Mouse (Mus musculus) forebrain, embryonic 16.5 days (tissue): ENCODE data around the gene Agap3. TPM values are rescaled to one million over a fixed set of nuclear protein-coding genes. Genes with fewer than 3 reads are reported as not detected.

ENCODE experiments used
- ATAC-seq: fragments of 200-750 bp; cut with Nextera tagmentation; 2 replicates; pipeline ENCODE4 v1.8.0; 2017; ENCODE audit warnings: mild to moderate bottlenecking, moderate library complexity
- H3K27ac ChIP-seq: fragments of 300-500 bp; sonication (generic); 2 replicates; pipeline ENCODE4 v1.5.1; 2014; ENCODE audit warnings: low read length, control low read depth
- H3K27me3 ChIP-seq: fragments of 300-500 bp; sonication (generic); replicated peaks from 2 replicates; pipeline ENCODE4 v1.6.1; 2014; ENCODE audit warnings: low read length; ENCODE audit not compliant: control insufficient read depth, insufficient read depth
- H3K36me3 ChIP-seq: fragments of 300-500 bp; sonication (generic); 2 replicates; pipeline ENCODE4 v1.6.1; 2014; ENCODE audit not compliant: control insufficient read depth, insufficient read depth
- H3K4me1 ChIP-seq: fragments of 300-500 bp; sonication (generic); replicated peaks from 2 replicates; pipeline ENCODE4 v1.6.1; 2014; ENCODE audit warnings: low read length; ENCODE audit not compliant: control insufficient read depth, insufficient read depth
- H3K4me2 ChIP-seq: fragments of 300-500 bp; sonication (generic); 2 replicates; pipeline ENCODE4 v1.6.1; 2014; ENCODE audit warnings: mild to moderate bottlenecking, low read length, control low read depth
- H3K4me3 ChIP-seq: fragments of 300-500 bp; sonication (generic); replicated peaks from 2 replicates; pipeline ENCODE4 v1.5.1; 2014; ENCODE audit warnings: mild to moderate bottlenecking, low read length, control low read depth
- H3K9ac ChIP-seq: fragments of 300-500 bp; sonication (generic); replicated peaks from 2 replicates; pipeline ENCODE4 v1.6.1; 2014; ENCODE audit warnings: low read depth, low read length, control low read depth
- H3K9me3 ChIP-seq: fragments of 300-500 bp; sonication (generic); 2 replicates; pipeline ENCODE4 v1.6.1; 2016; ENCODE audit warnings: low read length; ENCODE audit not compliant: control insufficient read depth
- WGBS: fragments of 180-500 bp; shearing (Covaris S2); extraction: QIAGEN DNeasy Blood & Tissue Kit; methylation state at CpG from one replicate; pipeline ENCODE4 v1.1.7; 2014; 5-methylcytosine and 5-hydroxymethylcytosine counted together
- polyA plus RNA-seq: library from polyadenylated mRNA; unstranded; fragments of >200 nt; fragmentation: Nextera tagmentation; extraction: Ambion mirVana; gene quantifications from 2 replicates; pipeline ENCODE4 v1.2.1, GENCODE M21; 2015

The Agap3 gene
- polyA plus RNA-seq, 1 experiment from 2014 or later, result 58.6 TPM

DNA sequence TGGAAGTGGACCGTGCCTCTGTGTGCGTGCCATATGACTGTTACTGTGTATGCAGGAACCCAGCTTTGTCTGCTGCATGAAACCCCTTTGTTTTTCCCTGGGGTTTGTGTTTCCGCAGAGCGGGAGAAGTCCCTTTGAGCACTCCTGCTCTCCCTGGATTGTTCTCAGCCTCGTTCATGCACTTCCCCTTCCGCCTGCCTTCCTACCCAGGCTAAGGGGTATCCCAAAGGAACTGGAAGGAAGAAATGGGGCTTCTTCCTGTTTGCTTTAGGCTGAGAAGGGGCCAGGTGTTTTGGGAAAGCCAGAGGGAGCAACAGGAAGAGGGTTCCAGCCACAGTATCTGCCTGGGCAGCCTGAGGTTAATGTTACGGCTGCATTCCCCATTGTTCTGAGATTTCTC is 3.6 kb downstream of the Agap3 start:
- Histone ChIP-seq H3K27me3 (no peaks in the 10 kb centered on the region), H3K9ac (peak overlapping the region; percentile 37), H3K36me3 (no peaks in the 10 kb centered on the region; the same call in 1 of the 2 replicates), H3K27ac (no peak overlapping the region), H3K9me3 (no peaks in the 10 kb centered on the region), H3K4me1 (peaks cover 43% of the 10 kb centered on the region), H3K4me3 (no peak overlapping the region), H3K4me2 (peak overlapping the region; percentile 25)
- WGBS, result 51% methylated on average over 7 of the region's 7 CpGs
- ATAC-seq, result no peak

DNA sequence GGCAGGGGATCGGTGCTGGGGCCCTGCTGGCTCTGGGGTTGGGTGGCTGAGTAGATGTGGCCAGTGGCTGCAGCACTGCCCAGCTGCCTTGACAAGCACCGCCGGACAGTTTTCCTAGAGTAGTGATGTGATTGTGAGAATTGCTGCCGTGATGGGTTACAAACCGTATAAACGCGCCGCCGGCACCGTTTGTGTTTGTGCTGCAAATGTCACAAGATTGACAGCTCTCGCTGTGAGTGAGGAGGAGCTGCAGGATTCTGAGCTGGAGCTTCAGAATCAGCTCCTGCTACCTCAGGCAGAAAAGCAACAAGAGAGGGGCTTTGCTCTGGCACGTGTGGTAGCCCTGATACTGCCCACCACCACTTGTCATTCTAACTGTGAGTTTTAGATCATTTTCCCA is 14.8 kb downstream of the Agap3 start:
- no peak overlapping the region; the same call in 1 of the 2 replicates for H3K9ac ChIP-seq
- H3K4me1 ChIP-seq, result peaks cover 18% of the 10 kb centered on the region
- ATAC-seq, result no peak
- no peak overlapping the region for H3K4me2 ChIP-seq
- WGBS, result 24% methylated on average over 12 of the region's 12 CpGs
- no peaks in the 10 kb centered on the region for H3K36me3 ChIP-seq
- no peak overlapping the region for H3K4me3 ChIP-seq
- no peaks in the 10 kb centered on the region for H3K27me3 ChIP-seq
- H3K27ac ChIP-seq, result no peak overlapping the region
- H3K9me3 ChIP-seq, result no peaks in the 10 kb centered on the region

DNA sequence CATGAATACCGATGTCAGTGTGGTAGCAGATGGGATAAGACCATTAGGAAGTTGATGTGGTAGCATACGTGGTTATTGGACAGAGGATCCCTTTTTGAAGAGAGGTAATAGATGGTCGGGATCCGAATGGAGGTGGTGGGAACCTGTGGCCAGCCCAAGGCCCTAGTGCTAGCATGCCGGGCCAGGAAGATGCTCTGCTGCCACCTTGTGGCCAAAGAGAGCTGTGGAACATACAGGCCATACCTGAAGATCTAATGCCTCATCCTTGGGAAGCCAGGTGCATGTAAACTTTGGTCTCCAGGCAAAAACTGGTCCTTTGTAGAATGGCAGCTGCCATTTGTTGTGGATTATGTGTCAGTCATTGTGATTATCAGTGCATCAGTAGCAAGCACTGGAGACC is 18.6 kb downstream of the Agap3 start:
- no peak overlapping the region for H3K27ac ChIP-seq
- no peaks in the 10 kb centered on the region for H3K36me3 ChIP-seq
- H3K27me3 ChIP-seq, result peaks cover 7% of the 10 kb centered on the region
- H3K4me1 ChIP-seq, result peaks cover 39% of the 10 kb centered on the region
- no peak overlapping the region for H3K9ac ChIP-seq
- no peak overlapping the region for H3K4me2 ChIP-seq
- peak; percentile 62 for ATAC-seq
- H3K9me3 ChIP-seq, result no peaks in the 10 kb centered on the region
- WGBS, result 7% methylated on average over 5 of the region's 5 CpGs
- H3K4me3 ChIP-seq, result no peak overlapping the region

DNA sequence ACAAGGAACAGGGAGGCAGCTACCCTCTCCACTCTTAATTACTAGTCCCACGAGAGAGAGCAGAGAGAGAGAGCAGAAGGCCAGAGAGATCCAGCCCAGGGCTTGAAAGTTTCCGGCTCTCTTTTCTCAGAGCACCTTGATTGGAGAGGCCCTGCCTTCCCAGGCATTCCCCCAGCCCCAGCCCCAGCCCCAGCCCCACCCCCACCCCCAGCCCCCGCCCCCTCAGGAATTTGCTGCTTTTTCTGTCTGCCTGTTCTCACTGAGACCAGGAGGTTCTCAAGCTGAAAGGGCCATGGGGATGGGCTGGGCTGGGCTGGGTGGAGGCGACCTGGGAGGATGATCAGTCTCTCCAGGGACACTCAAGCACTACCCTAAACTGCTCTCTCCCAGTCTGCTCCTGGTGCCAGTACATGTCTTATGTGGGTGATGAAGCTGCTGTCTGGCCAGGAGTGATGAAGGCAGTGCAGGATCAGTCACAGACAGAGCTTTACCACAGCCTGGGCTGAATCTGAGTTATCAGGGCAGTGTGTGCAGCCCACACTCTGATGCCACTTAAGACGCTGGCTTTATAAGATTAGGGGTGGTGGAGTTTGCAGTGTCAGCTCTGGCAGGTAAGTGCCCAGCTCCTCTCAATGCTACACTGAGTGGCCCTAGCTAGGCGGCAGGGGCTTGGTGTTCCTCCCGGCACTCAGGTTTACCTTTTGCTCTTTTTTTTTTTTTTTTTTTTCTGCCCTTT is 21.1 kb downstream of the Agap3 start:
- no peaks in the 10 kb centered on the region for H3K9me3 ChIP-seq
- H3K4me1 ChIP-seq, result peaks cover 24% of the 10 kb centered on the region
- H3K27ac ChIP-seq, result no peak overlapping the region
- ATAC-seq, result no peak
- no peak overlapping the region for H3K4me2 ChIP-seq
- peaks cover 7% of the 10 kb centered on the region for H3K27me3 ChIP-seq
- peaks cover under 1% of the 10 kb centered on the region; the same call in 1 of the 2 replicates for H3K36me3 ChIP-seq
- H3K9ac ChIP-seq, result no peak overlapping the region
- H3K4me3 ChIP-seq, result no peak overlapping the region
- 35% methylated on average over 6 of the region's 7 CpGs for WGBS

DNA sequence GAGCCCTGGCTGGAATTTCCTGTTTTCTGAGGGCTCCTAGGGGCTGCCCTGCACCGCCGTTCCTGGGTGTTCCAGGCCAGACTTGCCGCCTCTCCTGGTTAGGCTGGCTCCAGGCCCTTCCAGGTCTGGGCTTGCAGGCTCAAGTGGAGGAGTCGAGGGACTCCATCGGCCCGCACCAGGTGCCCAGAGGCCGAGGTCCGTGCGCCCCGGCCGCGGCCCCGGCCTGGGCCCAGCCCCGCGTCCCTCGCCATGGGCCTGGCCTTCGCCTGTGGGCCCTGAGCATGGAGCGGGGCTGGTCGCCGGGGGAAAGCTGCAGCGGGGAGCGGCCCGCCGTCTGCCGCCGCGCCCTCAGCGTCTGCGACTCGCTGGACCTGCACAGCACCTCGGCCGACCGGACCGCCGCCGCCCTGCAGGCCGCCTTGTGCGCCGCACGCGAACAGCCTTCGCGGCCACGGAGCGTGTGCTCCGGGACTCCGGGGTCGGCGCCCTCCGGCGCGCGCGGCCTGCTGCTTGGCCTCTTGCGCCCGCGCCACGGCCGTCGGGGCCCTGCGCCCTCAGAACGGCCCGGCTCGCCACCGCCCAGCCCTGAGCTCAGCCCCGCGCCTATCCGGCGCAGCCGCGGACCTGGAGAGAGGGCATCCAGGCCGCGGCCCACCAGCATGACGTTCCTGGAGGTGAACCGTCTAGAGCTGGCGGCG is 22.2 kb downstream of the Agap3 start:
- peak overlapping the region; percentile 40 for H3K4me3 ChIP-seq
- peak overlapping the region; percentile 56 for H3K4me2 ChIP-seq
- peaks cover 24% of the 10 kb centered on the region for H3K4me1 ChIP-seq
- H3K27ac ChIP-seq, result no peak overlapping the region
- H3K27me3 ChIP-seq, result peaks cover 7% of the 10 kb centered on the region
- no peaks in the 10 kb centered on the region for H3K9me3 ChIP-seq
- peak overlapping the region; percentile 48 for H3K9ac ChIP-seq
- ATAC-seq, result peak; percentile 21
- 4% methylated on average over 70 of the region's 77 CpGs for WGBS
- H3K36me3 ChIP-seq, result peaks cover 8% of the 10 kb centered on the region

DNA sequence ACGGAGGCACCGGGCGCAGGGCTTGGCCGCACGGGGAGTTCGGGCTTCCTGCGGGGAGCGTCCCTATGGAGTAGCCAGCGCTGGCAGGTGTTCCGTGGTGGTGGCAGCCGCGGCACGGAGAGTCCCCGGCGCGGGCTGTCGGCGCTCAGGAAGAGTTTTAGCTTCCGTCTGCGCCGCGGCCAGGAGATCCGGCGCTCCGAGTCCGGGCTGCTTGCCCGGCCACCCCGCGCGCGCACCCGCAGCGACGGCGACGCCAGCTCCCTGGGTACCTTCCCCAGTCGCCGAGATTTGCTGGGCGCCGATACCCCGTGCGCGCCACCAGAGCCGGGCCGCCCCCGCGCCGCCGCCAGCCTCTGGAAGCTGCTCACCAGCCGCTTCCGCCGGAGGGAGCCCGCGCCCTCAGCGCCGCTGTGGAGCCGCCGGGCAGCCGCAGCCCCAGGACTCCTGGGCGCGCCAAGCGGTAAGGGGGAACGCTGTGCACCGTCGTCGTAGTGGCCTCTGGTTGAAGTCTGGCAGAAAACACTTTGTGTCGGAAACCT is 22.8 kb downstream of the Agap3 start:
- Histone ChIP-seq H3K9me3 (no peaks in the 10 kb centered on the region), H3K27ac (no peak overlapping the region), H3K4me2 (peak overlapping the region; percentile 56), H3K9ac (peak overlapping the region; percentile 48), H3K36me3 (peaks cover 10% of the 10 kb centered on the region), H3K27me3 (peaks cover 7% of the 10 kb centered on the region), H3K4me1 (peaks cover 24% of the 10 kb centered on the region), H3K4me3 (peak overlapping the region; percentile 40)
- 3% methylated on average over 67 of the region's 67 CpGs for WGBS
- peak; percentile 41 for ATAC-seq

DNA sequence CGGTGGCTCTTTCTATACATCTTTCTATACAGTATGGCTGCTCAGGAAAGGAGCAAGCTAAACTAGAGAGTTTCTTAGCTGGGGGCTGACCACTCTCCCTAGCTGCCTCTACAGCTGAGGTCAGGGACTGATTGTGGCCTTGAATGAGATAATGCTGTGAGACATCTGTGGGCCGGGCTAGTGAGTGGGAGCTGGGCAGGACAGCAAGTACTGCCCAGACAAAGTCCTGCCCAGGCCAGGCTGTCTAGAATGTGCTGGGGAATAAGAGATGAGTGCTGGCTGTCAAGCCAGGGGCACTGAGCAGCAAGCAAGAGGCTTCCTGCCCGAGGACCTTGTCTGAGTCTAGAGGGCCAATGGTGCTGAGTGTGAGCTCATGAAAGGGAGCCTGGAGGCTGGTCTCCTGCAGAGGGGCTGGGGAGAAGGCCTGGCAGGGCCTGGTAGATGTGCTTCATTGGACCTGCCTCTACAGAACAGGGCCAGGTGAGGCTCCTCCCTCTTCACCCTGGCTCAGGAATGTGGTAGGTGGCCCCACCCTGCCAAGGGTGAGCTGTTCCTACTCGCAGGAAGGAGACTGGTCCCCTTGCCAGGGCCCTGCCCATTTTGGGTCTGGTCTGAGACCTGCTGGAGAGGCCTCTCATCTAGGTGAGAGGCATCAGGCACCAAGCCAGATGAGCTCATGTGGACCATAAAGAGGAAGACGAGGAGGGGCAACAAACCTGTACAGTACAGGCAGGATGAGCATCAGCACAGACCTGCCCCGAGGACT is 23.7 kb downstream of the Agap3 start:
- Histone ChIP-seq H3K4me1 (peaks cover 21% of the 10 kb centered on the region), H3K9ac (peak overlapping the region; percentile 48; the same call in 1 of the 2 replicates), H3K9me3 (no peaks in the 10 kb centered on the region), H3K27ac (no peak overlapping the region), H3K36me3 (peaks cover 10% of the 10 kb centered on the region), H3K4me2 (no peak overlapping the region), H3K27me3 (peaks cover 7% of the 10 kb centered on the region), H3K4me3 (no peak overlapping the region)
- WGBS, result 81% methylated on average over 6 of the region's 6 CpGs
- no peak for ATAC-seq

DNA sequence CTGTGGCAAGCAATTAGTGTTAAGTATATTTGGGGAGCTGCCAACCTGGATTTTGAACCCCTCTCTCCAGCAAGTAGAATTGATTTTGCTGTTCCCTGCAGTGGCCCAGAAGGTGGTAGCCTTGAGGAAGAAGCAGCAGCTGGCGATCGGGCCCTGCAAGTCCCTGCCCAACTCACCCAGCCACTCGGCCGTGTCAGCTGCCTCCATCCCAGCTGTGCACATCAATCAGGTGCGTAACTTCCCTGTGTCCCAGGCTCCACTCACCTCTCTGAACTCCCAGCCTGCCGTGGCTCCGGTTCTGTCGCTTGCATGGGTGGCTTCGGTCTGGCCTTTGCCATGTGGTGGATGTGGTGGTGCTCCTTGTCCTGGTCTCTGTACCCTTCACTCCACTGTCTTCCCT is 25.9 kb downstream of the Agap3 start:
- no peak overlapping the region for H3K4me3 ChIP-seq
- H3K4me1 ChIP-seq, result peaks cover 30% of the 10 kb centered on the region
- no peak for ATAC-seq
- peaks cover 14% of the 10 kb centered on the region for H3K36me3 ChIP-seq
- no peak overlapping the region for H3K27ac ChIP-seq
- WGBS, result 92% methylated on average over 9 of the region's 9 CpGs
- H3K9ac ChIP-seq, result no peak overlapping the region
- H3K27me3 ChIP-seq, result peaks cover 7% of the 10 kb centered on the region
- no peaks in the 10 kb centered on the region for H3K9me3 ChIP-seq
- H3K4me2 ChIP-seq, result no peak overlapping the region

DNA sequence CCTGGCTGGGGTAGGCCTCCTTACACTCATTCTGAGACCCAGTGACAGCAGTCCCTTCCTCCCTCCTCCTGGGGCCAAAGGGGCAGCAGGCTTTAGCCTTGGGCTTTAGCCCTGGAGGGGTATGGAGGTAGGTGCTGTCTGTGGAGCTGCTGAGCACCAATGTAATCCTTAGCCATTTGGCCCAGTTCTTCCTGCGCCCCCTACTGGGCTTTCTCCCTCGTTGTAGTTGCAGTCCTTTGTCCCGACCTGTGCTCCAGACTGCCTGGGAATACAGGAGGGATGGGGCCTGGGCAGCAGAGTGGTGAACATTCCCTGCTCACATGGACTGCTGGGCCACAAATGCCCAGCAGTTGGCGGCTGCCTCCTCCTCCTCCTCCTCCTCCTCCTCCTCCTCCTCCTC is 29.7 kb downstream of the Agap3 start:
- ATAC-seq, result peak; percentile 50
- H3K36me3 ChIP-seq, result peaks cover 14% of the 10 kb centered on the region
- H3K4me2 ChIP-seq, result no peak overlapping the region
- H3K9me3 ChIP-seq, result no peaks in the 10 kb centered on the region
- peaks cover 26% of the 10 kb centered on the region for H3K4me1 ChIP-seq
- H3K4me3 ChIP-seq, result no peak overlapping the region
- no peaks in the 10 kb centered on the region for H3K27me3 ChIP-seq
- 6% methylated on average over 4 of the region's 4 CpGs for WGBS
- H3K9ac ChIP-seq, result no peak overlapping the region
- H3K27ac ChIP-seq, result no peak overlapping the region
